ENCODE assay signal across 10 mouse cellular contexts in the genomic region with DNA sequence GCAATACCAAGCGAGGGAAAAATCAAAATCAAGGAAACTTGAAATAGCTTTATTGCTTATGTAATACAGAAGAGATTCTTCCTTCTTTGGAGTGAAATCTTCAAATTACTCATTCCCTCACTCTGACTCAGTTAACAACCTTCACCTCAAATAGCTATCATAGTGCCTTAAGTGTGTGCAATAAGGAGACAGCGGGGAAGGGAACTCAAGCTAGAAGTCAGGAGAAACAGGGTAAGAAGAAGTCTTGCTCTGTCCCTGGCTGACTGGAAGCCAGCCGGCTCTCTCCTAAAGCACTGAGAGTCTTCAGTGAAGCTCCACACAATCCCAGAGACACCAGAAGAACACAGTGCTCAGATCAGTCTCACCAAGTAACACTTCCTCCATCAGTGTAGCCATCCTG.
"Had no signal": no experiment of that assay in that cellular context is flagged by ENCODE, and none has a peak within 500 bp of the region (broad histone marks: within the 10 kb centered on the region; RNA-seq: fewer than 3 reads in every experiment).

No protein-coding gene starts in this region.

- DNase-seq: kidney, adult 11 months; kidney, adult 9 months; kidney, postnatal 36 days; lung, adult 18-20 months; midbrain, embryonic 14.5 days; retina, postnatal 1 day; right cerebral cortex, postnatal 4 days; spleen, adult 18-20 months; thymus, adult 2 months; thymus, postnatal 25 days had no signal
